Mouse (Mus musculus): Measurements from ENCODE around the gene Hoxb8.

Gene Hoxb8

GRCm38 (mm10) chr11:96308763-96309162 is 27.1 kb downstream of the Hoxb8 start:
- no peak for TF ChIP-seq GATA4 (IDR thresholded peaks at IDR 0.05; ENCODE audit: insufficient replicate concordance, low read length)

- peak; percentile 6; the same call in 1 of the 2 replicates for TF ChIP-seq GATA4 (IDR thresholded peaks at IDR 0.05; ENCODE audit: insufficient replicate concordance, low read length)
Measured at GRCm38 (mm10) chr11:96309288-96309687, 27.6 kb downstream of the Hoxb8 start.

- TF ChIP-seq GATA4 (IDR thresholded peaks at IDR 0.05; ENCODE audit: insufficient replicate concordance, low read length): no peak
Measured at GRCm38 (mm10) chr11:96310183-96310938, 28.7 kb downstream of the Hoxb8 start.

GRCm38 (mm10) chr11:96311097-96311496 is 29.4 kb downstream of the Hoxb8 start:
- TF ChIP-seq GATA4 (IDR thresholded peaks at IDR 0.05; ENCODE audit: insufficient replicate concordance, low read length): no peak

- TF ChIP-seq GATA4 (IDR thresholded peaks at IDR 0.05; ENCODE audit: insufficient replicate concordance, low read length): no peak
Measured at GRCm38 (mm10) chr11:96311520-96312417, 30.1 kb downstream of the Hoxb8 start.

- TF ChIP-seq GATA4 (IDR thresholded peaks at IDR 0.05; ENCODE audit: insufficient replicate concordance, low read length): no peak
Measured at GRCm38 (mm10) chr11:96313134-96313533, 31.4 kb downstream of the Hoxb8 start.

- no peak for TF ChIP-seq GATA4 (IDR thresholded peaks at IDR 0.05; ENCODE audit: insufficient replicate concordance, low read length)
Measured at GRCm38 (mm10) chr11:96313806-96314428, 32.2 kb downstream of the Hoxb8 start.

- no peak for TF ChIP-seq GATA4 (IDR thresholded peaks at IDR 0.05; ENCODE audit: insufficient replicate concordance, low read length)
Measured at GRCm38 (mm10) chr11:96314671-96315343, 33.1 kb downstream of the Hoxb8 start.

GRCm38 (mm10) chr11:96315344-96315681 is 33.6 kb downstream of the Hoxb8 start:
- TF ChIP-seq GATA4 (IDR thresholded peaks at IDR 0.05; ENCODE audit: insufficient replicate concordance, low read length): no peak

- no peak for TF ChIP-seq GATA4 (IDR thresholded peaks at IDR 0.05; ENCODE audit: insufficient replicate concordance, low read length)
Measured at GRCm38 (mm10) chr11:96316696-96317607, 35.2 kb downstream of the Hoxb8 start.

GRCm38 (mm10) chr11:96317608-96318367 is 36.1 kb downstream of the Hoxb8 start, which contains the start of gene Hoxb4:
Hoxb4 (plus strand) TSS chr11:96318267.
- no peak for TF ChIP-seq GATA4 (IDR thresholded peaks at IDR 0.05; ENCODE audit: insufficient replicate concordance, low read length)

- no peak for TF ChIP-seq GATA4 (IDR thresholded peaks at IDR 0.05; ENCODE audit: insufficient replicate concordance, low read length)
Measured at GRCm38 (mm10) chr11:96318368-96319070, 36.8 kb downstream of the Hoxb8 start.
